19 mouse cellular contexts compared by ENCODE assay signal in genomic region chr2:66187520-66187919, GRCm38 (mm10).
"Had no signal": no experiment of that assay in that cellular context is flagged by ENCODE, and none has a peak within 500 bp of the region (broad histone marks: within the 10 kb centered on the region; RNA-seq: fewer than 3 reads in every experiment).

No protein-coding gene starts in this region.

- H3K4me2 ChIP-seq: intestine, embryonic 15.5 days; lung, embryonic 14.5 days; midbrain, embryonic 13.5 days; neural tube, embryonic 13.5 days had no signal

- H3K9me3 ChIP-seq: intestine, embryonic 15.5 days; megakaryocyte, embryonic 14.5 days; midbrain, embryonic 10.5 days; midbrain, embryonic 13.5 days; neural tube, embryonic 13.5 days had no signal

- H3K27me3 ChIP-seq: intestine, embryonic 15.5 days; megakaryocyte, embryonic 14.5 days; midbrain, embryonic 13.5 days; neural tube, embryonic 13.5 days had no signal

- DNase-seq: layer of hippocampus, postnatal 36 days; liver, postnatal 0 days; lung, embryonic 14.5 days; lung, postnatal 36 days; thymus, adult 2 months; thymus, postnatal 14 days; thymus, postnatal 4 days had no signal

- H3K27ac ChIP-seq: intestine, embryonic 15.5 days; layer of hippocampus, adult 2 months; left cerebral cortex, adult 2 months; liver, embryonic 14.5 days; midbrain, embryonic 10.5 days; midbrain, embryonic 13.5 days; neural tube, embryonic 13.5 days; stomach, postnatal 0 days had no signal

- H3K4me1 ChIP-seq: intestine, embryonic 15.5 days; megakaryocyte, embryonic 14.5 days; midbrain, embryonic 10.5 days; midbrain, embryonic 13.5 days had no signal

- ATAC-seq: intestine, embryonic 15.5 days; liver, postnatal 0 days; lung, postnatal 0 days; midbrain, embryonic 13.5 days; midbrain, embryonic 16.5 days had no signal

- H3K36me3 ChIP-seq: intestine, embryonic 15.5 days had no signal

- H3K9ac ChIP-seq: intestine, embryonic 15.5 days; liver, embryonic 14.5 days; liver, postnatal 0 days; lung, embryonic 14.5 days; midbrain, embryonic 13.5 days; neural tube, embryonic 13.5 days had no signal

- H3K4me3 ChIP-seq: intestine, embryonic 15.5 days; layer of hippocampus, adult 2 months; left cerebral cortex, adult 2 months; megakaryocyte, embryonic 14.5 days; midbrain, embryonic 10.5 days; midbrain, embryonic 13.5 days; myocyte; neural tube, embryonic 13.5 days had no signal
